Comparison of ENCODE assay signal across 9 mouse cellular contexts in genomic region chr1:67181165-67181564, GRCm38 (mm10). TPM values are rescaled to one million over a fixed set of nuclear protein-coding genes. Genes with fewer than 3 reads are reported as not detected.
DNase-seq lines count a peak whose midpoint lies in the region; ATAC-seq lines count a peak whose summit lies in the region.
"Had no signal": no experiment of that assay in that cellular context is flagged by ENCODE, and none has a peak within 500 bp of the region (broad histone marks: within the 10 kb centered on the region; RNA-seq: fewer than 3 reads in every experiment).

No protein-coding gene starts in this region.

- H3K27me3 ChIP-seq in heart, embryonic 11.5 days (ENCODE audit: control insufficient read depth, insufficient read depth, low read length) = no peaks in the 10 kb centered on the region
- H3K27me3 ChIP-seq in midbrain, embryonic 14.5 days (ENCODE audit: control insufficient read depth, insufficient read depth, low read length) = no peaks in the 10 kb centered on the region

- H3K4me2 ChIP-seq in heart, embryonic 11.5 days = no peak overlapping the region
- H3K4me2 ChIP-seq in midbrain, embryonic 14.5 days (ENCODE audit: low read length) = no peak overlapping the region

- ATAC-seq in heart, embryonic 11.5 days (replicated peaks; ENCODE audit: insufficient number of reproducible peaks, low FRiP score, low TSS enrichment) = no peak
- ATAC-seq in common myeloid progenitor, adult 5-6 weeks (replicated peaks; ENCODE audit: low read depth, poor library complexity, severe bottlenecking) = peak; percentile 81
- peak; percentile 56; the same call in 1 of the 2 replicates for ATAC-seq in granulocyte monocyte progenitor cell, adult 5-6 weeks (replicated peaks; ENCODE audit: poor library complexity, severe bottlenecking)
- ATAC-seq in midbrain, embryonic 14.5 days (ENCODE audit: low FRiP score, low TSS enrichment) = no peak

- peak; percentile 1 for DNase-seq in heart, adult 8-10 months (ENCODE audit: low spot score)
- peak; percentile 60 for DNase-seq in R1 (ENCODE audit: low read depth, low spot score)
- DNase-seq in layer of hippocampus, postnatal 25 days (ENCODE audit: extremely low spot score in 1 of 2, low spot score in 1 of 2) = peak; percentile 52 to 90
- peak; percentile 89 for DNase-seq in midbrain, embryonic 14.5 days
- DNase-seq in urinary bladder, postnatal 10 days (ENCODE audit: low spot score) = peak; percentile 14

- no peaks in the 10 kb centered on the region for H3K4me1 ChIP-seq in heart, embryonic 11.5 days (ENCODE audit: control insufficient read depth, insufficient read depth, low read length)
- H3K4me1 ChIP-seq in midbrain, embryonic 14.5 days (ENCODE audit: control insufficient read depth, insufficient read depth, low read length) = no peaks in the 10 kb centered on the region

- no peaks in the 10 kb centered on the region for H3K9me3 ChIP-seq in heart, embryonic 11.5 days (replicated peaks; ENCODE audit: control insufficient read depth, low read length)
- no peaks in the 10 kb centered on the region for H3K9me3 ChIP-seq in midbrain, embryonic 14.5 days (ENCODE audit: control insufficient read depth, low read length)

- no peaks in the 10 kb centered on the region for H3K36me3 ChIP-seq in heart, embryonic 11.5 days (ENCODE audit: control insufficient read depth, insufficient read depth, low read length)
- H3K36me3 ChIP-seq in midbrain, embryonic 14.5 days (ENCODE audit: control insufficient read depth, insufficient read depth, low read length) = no peaks in the 10 kb centered on the region

- no peak overlapping the region for H3K27ac ChIP-seq in heart, embryonic 11.5 days (ENCODE audit: low read depth, low read length)
- H3K27ac ChIP-seq in midbrain, embryonic 14.5 days (replicated peaks; ENCODE audit: low read depth, low read length) = no peak overlapping the region
- H3K27ac ChIP-seq: macrophage had no signal

- H3K4me3 ChIP-seq in heart, embryonic 11.5 days (ENCODE audit: low read depth, low read length) = no peak overlapping the region
- H3K4me3 ChIP-seq in midbrain, embryonic 14.5 days (replicated peaks; ENCODE audit: low read depth, low read length) = no peak overlapping the region

- WGBS in heart, embryonic 11.5 days (ENCODE audit: insufficient replicate concordance) = 17% methylated on average over 7 of the region's 7 CpGs
- WGBS in midbrain, embryonic 14.5 days = 11% methylated on average over 7 of the region's 7 CpGs

- H3K9ac ChIP-seq in heart, embryonic 11.5 days (ENCODE audit: low read depth, low read length) = no peak overlapping the region
- H3K9ac ChIP-seq in midbrain, embryonic 14.5 days (replicated peaks; ENCODE audit: low read length) = no peak overlapping the region

RNA-seq across cellular contexts. Expression of gene Cps1, which starts 58.3 kb away (rescaled TPM):
- under 1 TPM in 1 of 4 experiments, not detected in 3; 0.11 TPM for total RNA-seq in heart, adult 8-10 months (2022)
- 0.13 TPM in 1 of 2 replicates, not detected in the other for polyA plus RNA-seq in heart, embryonic 11.5 days (2014; fragmentation: Nextera tagmentation; extraction: Ambion mirVana)
- total RNA-seq in common myeloid progenitor, adult 5-6 weeks (2017) = not detected in 2 replicates
- total RNA-seq in granulocyte monocyte progenitor cell, adult 5-6 weeks (2014; fragmentation: Nextera tagmentation) = not detected in 2 replicates
- total RNA-seq in granulocyte monocyte progenitor cell, adult 5-6 weeks (2017) = not detected in 2 replicates
- total RNA-seq in layer of hippocampus, postnatal 25 days (2021) = under 1 TPM; 0.14 to 0.22 TPM
- polyA plus RNA-seq in midbrain, embryonic 14.5 days (2014; fragmentation: Nextera tagmentation; extraction: Ambion mirVana) = 0.24 and 0.64 TPM in 2 replicates
- polyA plus RNA-seq: macrophage had no signal

Comparison
In these comparisons a context has a peak if more than half of its experiments do, and no peak if none do; other contexts are left out.
1. DNase-seq: peak in every context shown above with its lines; median percentile 89 in midbrain, embryonic 14.5 days; 71 in layer of hippocampus, postnatal 25 days; 60 in R1; 14 in urinary bladder, postnatal 10 days; 1 in heart, adult 8-10 months.
2. ATAC-seq: peak in common myeloid progenitor, adult 5-6 weeks (single experiment) and granulocyte monocyte progenitor cell, adult 5-6 weeks (single experiment); none in heart, embryonic 11.5 days (single experiment) and midbrain, embryonic 14.5 days (single experiment).